Mouse (Mus musculus) megakaryocyte, embryonic 14.5 days (primary cell): Measurements from ENCODE around the gene Bpifc.

Experiments
- FLI1 ChIP-seq: IDR thresholded peaks from 2 replicates; pipeline ENCODE4 v1.6.1; 2012; ENCODE audit warnings: low read length, inconsistent platforms, mixed read lengths
- GATA1 ChIP-seq: IDR thresholded peaks from 3 replicates; pipeline ENCODE4 v1.6.1; 2012; ENCODE audit warnings: mixed read lengths, low read length, inconsistent platforms, borderline replicate concordance

DNA sequence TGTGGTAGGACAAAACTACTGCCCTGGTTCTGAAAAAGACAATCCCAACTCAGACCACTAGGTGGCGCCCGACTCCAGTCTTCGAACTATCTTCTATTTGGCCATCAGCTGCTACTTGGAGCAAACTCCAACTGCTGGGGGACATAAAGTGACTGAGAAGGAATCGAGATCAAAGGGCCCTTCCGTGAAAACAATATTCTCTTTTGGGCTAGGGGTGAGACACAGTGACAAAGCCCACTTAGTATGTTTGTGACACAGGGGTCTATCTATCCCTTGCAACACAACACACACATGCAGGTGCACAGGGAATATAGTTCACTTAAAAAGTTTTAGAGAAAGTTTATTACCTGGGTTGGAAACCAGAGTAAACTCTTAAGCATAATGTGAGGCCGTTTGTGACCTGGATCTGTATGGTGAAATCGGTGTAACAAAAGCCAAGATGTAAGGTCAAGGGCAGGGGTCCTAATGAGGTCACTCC, 43.5 kb downstream of the Bpifc start:
- no peak for TF ChIP-seq GATA1
- TF ChIP-seq FLI1: no peak
